Mouse (Mus musculus) common myeloid progenitor, adult 5-6 weeks (primary cell): Measurements from ENCODE around the gene Enpp7. TPM values are rescaled to one million over a fixed set of nuclear protein-coding genes. Genes with fewer than 3 reads are reported as not detected.

Experiments used
- ATAC-seq: replicated peaks from 2 replicates; pipeline ENCODE4 v1.8.0; 2016; ENCODE audit warnings: low read depth, mild to moderate bottlenecking, moderate TSS enrichment, inconsistent platforms; ENCODE audit not compliant: poor library complexity, severe bottlenecking
- total RNA-seq: library from RNA; stranded (forward); fragments of 200-1000, 187-1606 nt; gene quantifications from 2 replicates; pipeline ENCODE4 v1.2.3, GENCODE M21; 2017

The Enpp7 gene
- total RNA-seq, 1 experiment from 2014 or later: not detected

DNA sequence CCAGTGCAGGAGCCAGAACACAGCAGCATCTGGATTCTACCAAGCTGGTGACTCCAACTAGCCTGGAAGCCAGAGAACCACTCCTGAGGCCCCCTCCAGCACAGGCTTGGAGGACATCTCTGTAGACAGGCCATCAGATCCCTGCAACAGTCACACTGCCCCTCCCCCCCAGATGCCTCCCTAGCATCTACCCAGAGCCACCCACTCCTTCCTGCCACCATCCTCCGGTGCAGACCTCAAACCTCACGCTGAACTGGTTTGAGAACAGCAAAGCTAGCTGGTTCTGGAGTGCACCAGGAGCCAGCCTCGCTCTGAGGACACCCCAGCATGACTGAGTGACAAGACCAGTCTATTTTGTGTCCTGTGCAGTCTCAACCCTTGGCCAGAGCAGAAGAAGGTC lies 4.8 kb downstream of the Enpp7 start:
- ATAC-seq: peak; percentile 83

DNA sequence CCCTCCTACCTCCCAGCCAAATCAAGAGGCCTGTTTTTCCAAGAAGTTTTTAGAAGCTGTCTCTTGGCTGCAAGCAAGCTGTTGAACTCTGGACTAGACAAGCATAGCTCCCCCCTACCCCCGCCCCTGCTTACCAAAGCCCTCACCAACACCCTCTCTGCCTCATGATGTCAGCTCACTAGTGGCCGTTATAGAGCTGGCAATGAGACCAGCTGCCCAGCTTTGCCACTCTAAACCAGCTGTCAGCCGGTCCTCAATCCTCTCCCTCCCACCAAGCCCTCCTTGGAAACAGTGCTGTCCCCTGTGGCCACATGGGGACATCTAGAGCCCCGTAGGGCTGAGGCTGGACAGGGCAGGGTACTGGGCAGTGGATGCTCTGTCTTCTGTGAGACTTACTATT lies 7.5 kb downstream of the Enpp7 start:
- no peak for ATAC-seq

DNA sequence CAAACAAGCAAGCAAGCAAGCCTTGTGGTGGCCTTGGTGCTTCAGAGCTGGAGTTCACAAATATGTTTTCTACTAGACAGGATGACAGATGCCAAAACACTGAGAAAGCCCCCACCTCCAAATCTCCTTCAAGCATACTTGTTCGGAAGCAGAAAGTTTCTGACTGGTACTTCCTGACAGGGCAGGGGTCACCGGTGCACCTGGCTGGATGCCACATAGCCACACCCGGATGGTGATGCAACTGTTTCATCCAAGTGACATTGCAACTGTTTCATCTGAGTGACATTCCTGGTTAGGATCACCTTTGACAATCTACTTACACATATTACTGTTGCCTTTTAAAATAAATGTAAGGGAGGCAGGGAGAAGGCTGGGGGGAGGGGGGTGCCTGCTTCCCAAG lies 9.2 kb downstream of the Enpp7 start:
- ATAC-seq: no peak

DNA sequence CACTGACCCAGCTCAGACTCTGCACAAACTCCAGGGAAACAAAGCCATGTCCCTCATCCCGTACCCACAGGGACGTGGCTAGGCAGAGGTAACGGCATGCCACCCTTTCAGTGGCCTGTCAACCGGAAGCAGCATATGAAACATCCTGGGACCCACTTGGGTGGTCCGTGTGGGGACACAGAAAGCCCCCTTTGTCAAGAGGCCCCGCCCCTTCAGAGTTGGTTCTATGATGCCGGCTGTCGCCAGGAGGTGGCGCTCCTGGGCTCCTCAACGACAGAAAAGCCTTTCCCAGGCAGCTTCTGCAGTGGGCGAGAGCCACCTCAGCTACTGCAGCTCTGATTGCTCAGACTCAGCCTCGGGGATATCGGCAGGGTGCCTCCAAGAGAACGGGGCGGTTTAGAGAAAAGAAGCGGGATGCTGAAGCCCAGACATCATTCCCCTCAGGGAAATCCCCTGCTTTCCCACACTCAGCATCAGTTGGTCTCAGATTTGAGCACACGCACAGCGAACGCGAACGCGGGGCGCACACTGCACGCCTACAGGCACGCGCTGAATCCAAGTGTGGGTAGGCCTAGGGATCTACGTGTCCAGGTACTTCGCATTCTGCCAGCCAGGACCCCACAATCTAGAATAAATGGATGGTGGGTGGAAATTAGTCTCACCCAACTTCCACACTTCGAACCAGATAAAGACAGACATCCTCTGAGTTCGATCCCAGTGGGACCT lies 10.7 kb downstream of the Enpp7 start:
- peak; percentile 86 for ATAC-seq

DNA sequence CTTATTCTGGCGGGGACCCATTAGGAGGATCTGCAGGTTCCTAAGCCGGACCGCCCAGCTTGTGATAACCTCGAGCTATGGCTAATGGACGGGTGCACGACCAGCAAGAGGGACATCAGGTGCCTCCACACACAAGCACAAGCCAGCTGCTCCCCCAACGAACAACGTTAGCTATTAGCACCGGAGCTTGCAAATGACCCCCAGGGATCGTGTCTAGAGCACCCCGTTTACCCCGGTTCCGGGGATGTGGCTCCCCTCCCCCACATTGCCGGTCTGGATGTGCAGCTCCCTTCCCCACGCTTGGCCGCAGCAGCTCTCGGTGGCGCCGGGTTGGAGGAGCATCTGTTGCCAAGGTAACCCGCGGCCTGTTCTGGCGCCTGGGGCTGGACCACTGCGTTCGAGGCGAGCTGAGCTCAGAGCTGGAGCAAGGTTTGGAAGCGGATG lies 11.4 kb downstream of the Enpp7 start:
- ATAC-seq: no peak

DNA sequence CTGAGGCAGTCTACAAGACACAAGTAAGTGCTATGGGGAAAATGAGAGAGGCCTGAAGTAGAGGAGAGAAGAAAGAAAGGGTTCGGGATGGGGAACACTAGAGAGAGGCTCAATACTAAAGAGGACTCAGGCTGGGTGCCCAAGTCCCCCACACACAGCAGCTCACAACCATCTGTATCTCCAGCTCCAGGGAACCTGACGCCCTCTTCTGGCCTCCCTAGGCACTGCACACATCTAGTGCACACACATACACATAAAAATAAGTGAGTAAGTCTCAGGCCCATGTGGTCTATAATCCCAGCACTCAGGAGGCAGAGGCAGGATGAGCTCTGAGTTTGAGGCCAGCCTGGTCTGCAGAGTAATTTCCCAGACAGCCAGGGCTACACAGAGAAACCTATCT lies 12.9 kb downstream of the Enpp7 start:
- ATAC-seq: no peak

DNA sequence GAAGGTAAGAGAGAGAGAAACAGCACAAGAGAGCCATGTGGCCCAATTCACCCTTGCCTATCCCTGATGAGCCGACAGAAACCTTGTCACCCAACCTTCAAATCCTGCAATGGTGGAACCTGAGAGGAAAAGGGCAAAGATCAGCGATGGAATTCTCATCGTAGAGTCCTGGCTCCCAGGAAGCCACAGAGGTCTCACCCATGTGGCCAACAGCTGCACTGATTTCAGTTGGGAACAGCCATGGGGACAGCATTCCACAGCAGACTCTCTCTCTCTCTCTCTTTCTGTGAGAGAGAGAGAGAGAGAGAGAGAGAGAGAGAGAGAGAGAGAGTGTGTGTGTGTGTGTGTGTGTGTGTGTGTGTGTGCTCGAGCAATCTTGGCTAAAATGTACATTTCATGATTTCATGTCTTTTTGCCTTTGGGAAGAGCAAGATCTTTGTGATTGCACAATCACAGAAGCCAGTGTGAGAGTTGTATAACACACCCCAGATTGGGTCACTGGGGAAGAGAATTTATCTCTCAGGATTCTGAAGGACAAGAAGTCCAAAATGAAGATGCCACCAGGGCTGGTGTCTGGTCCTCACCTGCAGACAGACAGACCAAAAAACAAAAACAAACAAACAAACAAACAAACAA lies 13.6 kb downstream of the Enpp7 start:
- ATAC-seq: no peak

DNA sequence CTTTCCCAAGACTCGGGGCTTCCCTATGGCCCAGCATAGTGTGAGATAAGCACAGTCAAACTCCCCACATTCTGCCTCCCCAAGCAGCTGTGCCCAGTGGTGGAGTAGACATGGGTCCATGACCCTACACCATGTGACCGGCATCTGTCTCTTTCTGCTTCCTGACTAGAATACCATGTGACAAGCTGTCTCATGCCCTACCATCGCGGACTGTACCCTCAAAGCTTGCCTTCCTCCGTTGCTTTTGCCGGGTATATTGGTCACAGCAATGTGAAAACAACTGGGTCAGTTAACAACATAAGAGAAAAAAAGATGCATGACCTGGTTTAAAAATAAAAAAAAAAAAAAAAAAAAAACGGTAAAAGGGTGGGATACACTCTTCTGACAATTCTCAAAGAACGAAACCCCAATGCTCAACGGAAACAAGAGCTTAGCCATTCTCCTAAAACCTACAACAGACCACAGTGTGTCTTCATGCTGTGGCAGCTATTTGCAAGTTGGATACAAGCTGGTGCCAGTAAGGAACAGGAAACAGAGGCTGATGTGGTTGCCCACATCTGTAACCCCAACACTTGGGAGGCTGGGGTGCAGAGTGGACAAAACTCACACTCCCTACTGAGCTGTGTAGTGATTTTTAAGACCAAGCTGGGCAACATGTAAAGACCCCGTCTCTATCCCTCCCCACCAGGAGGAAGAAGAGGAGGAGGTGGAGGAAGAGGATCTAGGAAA lies 17.7 kb downstream of the Enpp7 start:
- peak; percentile 94 for ATAC-seq

DNA sequence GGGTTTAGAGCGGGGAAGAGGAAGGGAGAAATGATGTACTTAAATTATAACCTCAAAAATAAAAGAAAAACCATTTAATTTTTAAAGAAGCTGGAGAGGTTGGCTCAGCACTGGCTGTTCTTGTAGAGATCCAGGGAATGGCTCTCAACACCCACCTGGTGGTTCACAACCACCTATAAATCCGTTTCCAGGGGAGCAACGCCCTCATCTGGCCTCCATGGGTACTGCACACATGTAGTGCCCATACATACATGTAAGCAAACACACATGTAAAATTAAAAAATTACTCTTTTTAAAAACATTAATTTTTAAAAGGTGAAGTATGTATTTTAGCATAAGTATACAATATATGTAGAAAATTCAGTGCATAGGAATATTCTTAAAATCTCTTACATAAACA lies 18.5 kb downstream of the Enpp7 start:
- no peak for ATAC-seq

DNA sequence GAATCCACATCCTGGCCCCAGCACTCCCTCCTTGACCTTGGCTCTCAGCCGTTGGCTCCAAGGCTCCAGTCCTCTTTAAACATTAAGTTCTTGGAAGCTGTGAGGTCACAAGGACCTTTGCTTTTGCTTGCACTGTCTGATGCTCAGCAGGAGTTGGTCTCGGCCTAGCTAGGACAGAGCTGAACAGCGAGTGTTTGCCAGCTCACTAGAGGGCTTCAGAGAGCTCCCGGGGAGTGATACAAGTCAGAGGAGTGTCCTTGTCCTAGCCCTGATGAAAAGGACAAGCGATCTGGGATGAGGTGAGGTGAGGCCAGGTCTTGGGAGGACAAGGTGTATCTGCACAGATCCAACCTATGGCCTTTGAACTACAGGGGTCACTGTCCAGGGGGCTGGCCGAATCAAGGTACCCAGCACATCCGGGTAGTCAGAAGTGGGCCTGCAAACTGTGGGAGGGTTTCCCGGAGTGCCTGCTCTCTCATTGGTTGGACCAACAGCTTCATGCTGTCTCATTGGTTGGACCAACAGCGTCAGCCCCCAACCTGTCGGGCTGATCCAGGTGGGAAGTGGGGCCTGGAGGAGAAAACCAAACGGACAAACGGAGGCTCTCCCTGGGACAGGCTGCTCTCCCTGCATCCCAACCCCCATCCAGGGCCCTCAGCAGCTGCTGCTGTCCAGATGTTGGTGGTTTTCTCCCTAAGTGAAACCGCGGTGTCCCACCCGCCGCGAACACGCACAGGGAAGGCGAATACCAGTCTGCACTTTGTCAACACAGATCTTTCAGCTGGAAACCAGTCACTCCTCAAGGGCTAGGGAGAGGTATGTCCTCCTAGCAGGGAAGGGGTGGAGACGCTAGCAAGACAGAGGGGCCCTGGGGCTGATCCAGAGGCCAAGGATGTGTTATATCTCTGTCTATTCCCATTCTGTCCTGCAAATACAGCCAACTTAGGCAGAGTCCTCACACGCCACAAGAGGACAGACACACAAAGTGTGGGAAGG lies 19.8 kb downstream of the Enpp7 start:
- no peak for ATAC-seq

DNA sequence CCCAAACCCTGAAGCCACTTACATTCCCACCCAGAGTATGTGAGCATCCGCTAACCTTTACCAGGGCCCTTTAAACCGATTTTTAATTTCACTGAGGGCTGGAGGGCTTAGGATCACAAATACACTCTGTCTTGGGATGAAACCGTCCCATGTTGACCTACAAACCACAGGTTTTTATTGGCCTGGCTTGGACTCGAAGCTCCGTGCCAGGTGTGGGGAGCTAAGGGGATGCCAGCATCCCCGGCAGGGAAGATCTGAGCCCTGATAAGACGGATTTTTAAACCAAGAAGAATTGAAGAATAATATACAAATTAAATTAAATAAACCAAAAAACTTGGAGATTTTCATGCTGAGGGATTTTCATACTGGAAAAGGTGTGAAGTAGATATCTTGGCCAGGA lies 26.5 kb downstream of the Enpp7 start:
- ATAC-seq: no peak

DNA sequence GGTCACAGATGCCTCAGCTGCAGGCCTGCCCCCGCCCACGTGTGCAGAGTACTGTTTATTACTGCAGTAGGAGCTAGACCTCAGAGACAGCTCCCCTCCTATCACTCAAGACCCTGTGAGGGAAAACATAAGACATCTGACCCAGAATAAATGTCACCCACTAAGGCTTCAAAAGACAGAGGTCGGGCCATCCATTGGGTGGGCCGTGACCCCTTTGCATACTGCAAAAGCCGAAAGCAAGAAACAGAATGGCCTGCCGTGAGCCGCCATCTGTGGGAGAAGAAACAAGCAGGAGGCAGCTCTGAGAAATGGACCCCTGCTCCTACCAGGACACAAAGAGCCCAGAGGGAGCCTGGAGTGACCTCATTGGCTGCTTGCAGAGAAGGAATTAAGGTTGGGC lies 29.5 kb downstream of the Enpp7 start:
- no peak for ATAC-seq

DNA sequence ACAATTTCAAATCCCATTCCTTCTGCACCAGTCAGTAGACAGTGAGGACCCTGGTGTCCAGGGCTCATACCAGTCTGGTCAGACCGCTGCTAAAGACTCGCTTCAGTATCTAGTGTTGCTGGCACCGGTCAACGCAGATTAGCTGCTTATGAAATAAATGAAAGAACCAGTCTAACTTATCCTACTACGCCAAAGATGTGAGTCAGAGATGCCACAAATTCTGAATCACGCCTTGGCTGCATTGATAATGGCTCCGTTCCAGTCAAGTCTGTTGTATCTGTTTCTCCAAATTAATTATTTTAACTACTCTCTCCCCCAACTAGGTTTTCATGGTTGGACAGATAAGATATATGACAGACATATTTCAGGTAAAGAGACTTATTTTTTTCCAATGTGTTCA lies 33.2 kb downstream of the Enpp7 start:
- ATAC-seq: no peak

DNA sequence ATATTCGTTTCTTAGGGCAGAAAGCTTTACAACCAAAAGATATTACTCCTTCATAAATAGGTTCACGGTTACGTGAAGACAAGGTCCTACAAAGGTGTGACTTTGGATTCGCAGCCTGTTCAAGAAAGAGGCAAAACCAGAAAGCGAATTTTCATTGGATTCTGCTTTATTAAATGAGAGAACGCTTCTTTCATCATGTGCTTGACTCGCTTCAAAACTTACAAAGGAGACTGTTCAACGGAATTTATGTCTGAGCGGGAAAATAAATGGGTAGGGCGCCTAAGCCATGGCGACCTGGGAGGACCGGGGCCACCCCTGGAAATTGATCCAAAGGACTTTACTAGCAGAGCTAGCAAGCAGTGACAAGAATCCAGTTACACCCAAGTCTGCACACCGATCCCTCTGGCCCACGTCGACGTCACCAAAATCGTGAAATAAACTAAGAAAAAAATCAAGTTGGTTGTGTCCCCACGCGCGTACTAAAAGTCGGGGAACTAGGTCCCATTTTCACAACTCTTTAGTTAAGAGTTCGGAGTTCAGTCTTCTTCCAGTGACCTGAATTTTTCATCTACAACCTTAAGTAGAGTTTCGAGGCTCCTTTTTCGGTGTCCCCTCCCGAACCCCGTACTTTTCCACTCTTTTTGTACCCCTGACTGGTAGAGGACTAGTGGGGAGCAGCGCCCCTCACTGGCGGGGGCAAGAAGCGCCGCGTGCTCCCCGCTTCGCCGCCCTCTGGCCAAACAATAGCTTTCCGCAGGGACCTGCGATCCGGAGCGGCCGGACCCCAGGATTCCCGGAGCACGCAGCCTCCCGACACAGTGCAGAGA lies 34.3 kb downstream of the Enpp7 start:
- no peak; the same call in 1 of the 2 replicates for ATAC-seq

DNA sequence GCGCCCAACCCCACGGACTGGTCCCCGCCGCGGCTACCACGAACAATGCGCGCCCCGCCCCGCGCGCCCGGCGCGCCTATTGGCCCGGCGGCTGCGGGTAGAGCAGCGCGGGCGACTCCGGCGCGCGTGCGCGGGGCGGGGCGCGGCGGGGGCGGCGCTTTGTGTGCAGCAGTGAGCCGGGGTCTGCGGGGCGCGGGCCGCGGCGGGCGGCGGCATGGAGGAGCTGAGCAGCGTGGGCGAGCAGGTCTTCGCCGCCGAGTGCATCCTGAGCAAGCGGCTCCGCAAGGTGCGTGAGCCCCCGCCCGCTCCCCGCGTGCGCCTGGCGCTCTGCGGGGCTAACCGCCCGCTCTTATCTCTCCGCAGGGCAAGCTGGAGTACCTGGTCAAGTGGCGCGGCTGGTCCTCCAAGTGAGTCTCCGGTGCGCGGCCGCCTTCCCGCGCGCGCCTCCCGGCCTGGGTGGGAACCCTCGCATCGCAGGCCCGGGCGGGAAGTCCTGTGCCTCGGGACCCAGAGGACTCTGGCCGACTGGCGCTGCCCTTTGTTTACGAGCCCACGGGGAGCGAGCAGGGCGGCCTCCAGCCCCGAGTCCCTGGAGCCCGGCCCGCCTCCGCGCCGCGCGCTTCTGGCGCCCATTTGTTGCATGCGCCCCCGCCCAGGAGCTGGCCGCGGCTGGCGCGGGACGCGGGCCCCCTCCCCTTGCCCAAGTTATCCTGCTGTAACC lies 35.1 kb downstream of the Enpp7 start, which contains the start of gene Cbx2:
Gene Cbx2, plus strand, starts transcription at position 68 of the 721 bp plus-strand sequence.
- peak; percentile 60; the same call in 1 of the 2 replicates for ATAC-seq

DNA sequence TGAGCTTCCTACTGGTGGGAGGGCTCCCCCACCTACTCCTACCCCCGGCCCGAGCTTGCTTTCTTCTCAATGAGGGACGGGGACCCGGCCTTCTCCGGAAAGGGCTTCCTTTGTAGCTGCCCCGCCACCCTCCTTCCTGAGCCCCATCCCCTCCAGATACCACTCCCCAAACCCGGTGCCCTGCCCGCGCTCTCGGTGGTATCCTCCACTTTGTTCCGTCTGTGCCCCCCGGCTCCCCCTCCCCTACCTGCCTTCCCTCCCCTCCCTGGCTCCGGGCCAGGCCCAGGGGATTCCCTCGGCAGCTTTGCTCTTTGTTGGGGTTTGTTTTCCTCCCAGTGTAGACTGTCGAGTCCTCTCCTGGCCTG lies 35.6 kb downstream of the Enpp7 start:
- ATAC-seq: no peak

DNA sequence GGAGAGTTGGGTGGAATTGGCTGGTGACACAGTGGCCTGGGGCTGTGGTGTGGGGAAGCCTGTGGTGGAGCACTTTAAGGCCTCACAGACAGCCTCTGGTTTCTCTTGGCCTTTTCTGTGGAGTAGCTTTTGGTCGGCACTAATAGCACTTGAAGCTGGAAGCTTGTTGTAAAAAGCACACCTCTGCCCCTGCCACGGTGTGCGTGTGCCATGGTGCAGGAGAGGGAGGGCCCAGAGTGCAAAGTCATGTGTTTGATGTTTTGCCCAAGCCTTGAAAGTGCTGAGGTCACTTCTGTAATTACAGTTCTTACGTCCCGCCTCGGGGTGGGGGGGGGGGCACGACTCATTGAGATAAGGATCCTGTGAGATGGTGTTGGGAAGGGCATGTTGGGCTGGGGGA lies 36.3 kb downstream of the Enpp7 start:
- ATAC-seq: peak; percentile 29; the same call in 1 of the 2 replicates

DNA sequence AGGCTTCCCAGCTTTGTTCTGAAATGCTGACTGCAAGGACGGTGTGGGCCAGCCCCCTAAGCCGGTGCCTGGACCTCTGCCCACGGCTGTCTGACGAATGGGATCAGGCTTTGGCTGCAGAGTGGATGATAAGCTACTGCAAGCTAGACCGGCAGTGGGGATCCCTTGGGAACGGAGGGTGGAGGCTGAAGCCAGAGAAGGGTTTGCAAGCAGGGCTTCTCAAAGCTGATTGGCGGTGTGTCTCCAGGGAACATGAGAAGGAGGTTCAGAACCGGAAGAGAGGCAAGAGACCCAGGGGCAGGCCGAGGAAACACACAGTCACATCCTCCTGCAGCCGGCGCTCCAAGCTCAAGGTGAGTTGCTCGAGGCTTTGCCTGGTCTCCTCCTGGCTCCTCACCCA lies 38.2 kb downstream of the Enpp7 start:
- no peak for ATAC-seq
